Mouse (Mus musculus) left cerebral cortex, postnatal 14 days (tissue): ENCODE measurements at regions not wholly inside any gene's neighbourhood (a gene's known extent, or its start where the extent isn't known, plus 50 kb on each side); places are given as distances from the start of the nearest gene placed in this dataset.

Source experiments
- DNase-seq, 2 experiments: peaks; one replicate each; pipeline ENCODE4 v3.0.0; 2021 to 2022; ENCODE audit warnings: low spot score in 2 of 2, mixed read lengths in 1 of 2
- intact Hi-C: fragments of 180-260 bp; cut with DNase I; formaldehyde crosslinking; loops from one replicate; pipeline ENCODE4 v1.15.1; 2025

DNA sequence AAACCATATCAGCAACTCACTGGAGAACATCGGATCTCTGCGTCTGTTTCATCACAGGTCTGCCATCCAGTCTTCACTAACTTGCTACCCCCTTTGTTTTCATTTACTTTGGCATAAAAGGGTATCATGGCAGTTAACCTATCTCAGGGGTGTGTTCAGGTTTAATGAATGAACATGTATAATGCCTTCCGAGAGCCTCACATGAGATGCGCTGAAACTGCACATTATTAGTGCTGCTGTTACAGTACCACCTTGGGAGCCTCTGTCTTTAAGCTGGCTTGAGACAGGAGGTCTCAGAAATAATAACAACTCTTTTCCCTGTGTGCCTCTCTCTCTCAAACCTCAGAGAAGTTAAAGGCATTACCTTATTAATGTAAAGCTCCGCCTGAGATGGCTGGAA, 438.2 kb upstream of the Cited2 start:
- intact Hi-C loops, result no loop called here
- no peak for DNase-seq

DNA sequence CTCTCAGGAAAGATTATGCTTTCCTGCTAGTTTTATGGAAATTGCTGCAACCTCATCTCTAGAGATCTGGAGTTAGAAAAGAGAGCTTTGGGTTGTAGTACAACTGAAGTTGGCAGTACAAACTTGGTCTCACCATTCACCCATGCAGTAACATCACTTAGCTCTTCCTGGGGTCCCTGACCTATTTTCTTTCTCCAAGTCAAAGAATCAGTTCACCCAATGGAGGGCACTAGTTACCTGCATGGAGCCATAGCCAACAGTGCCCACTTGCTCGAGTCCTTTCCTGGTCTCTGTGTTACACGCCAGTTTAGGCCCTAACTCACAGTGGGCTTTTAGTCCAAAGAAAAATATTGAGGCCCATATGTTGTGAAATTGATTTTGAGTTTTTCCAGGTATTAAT, 435.9 kb upstream of the Cited2 start:
- intact Hi-C loops, result no loop called here
- DNase-seq, result no peak

DNA sequence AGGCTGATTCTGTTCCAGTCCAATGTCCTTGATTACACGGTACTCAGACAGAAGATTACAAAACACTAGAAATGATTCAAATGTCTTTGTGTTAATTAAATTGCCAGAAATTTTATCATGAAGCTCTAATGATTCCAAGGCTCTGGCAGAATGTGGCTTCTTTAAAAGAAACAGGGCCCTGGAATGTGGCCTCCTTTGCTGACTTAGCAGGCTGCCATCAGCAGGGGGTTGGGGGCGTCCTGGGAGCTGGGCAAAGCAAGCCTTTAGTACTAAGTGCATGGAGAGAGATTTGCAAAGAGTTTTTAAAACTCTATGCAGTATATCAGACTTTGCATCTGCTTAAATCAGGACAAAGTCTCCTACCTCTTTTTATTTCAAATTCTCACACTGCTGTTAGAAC, 434.8 kb upstream of the Cited2 start:
- DNase-seq, result no peak
- intact Hi-C loops, result no loop called here

DNA sequence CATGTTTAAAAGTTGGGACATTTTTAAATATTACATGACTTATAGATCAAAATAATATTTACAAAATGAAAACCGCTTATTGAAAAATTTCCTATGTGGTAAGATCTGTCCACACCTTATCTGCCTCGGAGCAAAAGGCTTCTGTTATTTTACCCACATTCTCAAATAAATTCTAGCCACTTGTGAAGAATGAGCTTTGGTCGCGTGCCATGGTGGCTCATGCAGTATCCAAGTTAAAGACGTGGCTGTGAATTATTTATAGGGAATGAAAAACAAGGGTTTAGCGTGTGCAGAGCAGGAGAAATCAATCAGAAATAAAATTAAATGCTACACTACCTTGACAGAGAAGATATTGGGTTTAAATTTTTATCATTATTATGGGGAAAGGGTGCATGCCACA, 430.7 kb upstream of the Cited2 start:
- intact Hi-C loops, result no loop called here
- no peak for DNase-seq

DNA sequence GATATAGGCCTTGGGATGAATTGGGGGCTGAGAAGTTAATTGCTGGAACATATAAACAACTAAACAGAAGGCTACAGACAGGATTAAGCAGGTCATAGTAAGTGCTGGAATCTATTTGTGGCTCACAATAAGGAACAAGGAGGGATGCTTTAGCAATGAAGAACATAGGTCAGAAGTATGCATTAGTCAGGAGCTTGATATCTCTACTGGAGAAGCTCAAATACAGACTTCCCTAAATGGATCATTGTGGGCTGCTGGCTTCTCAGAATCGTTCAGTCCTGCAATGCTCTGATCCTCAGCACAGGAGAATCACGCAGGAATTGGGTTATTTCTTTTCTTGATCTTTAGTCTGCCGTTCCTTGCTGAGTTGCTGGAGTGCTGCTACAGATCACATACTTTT, 428.6 kb upstream of the Cited2 start:
- no peak for DNase-seq
- intact Hi-C loops, result no loop called here

DNA sequence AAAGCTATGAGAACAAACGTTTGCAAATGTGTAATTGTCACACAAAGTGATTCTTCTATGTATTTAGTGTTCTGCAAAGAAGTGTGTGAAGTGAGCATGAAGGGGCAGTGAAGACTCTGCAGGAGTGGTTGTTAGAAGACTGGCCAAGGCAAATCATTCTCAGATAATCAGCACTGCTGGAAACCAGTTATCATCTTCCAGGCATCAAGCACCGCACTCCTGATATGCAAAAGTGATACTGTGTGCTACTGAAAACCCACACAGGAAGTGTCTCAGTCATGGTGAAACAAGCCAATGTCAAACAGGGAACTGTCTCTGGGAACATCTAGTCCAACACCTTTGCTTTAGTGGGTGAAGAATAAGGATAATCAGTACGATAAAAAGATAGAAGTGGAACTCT, 427.9 kb upstream of the Cited2 start:
- intact Hi-C loops, result no loop called here
- no peak for DNase-seq

DNA sequence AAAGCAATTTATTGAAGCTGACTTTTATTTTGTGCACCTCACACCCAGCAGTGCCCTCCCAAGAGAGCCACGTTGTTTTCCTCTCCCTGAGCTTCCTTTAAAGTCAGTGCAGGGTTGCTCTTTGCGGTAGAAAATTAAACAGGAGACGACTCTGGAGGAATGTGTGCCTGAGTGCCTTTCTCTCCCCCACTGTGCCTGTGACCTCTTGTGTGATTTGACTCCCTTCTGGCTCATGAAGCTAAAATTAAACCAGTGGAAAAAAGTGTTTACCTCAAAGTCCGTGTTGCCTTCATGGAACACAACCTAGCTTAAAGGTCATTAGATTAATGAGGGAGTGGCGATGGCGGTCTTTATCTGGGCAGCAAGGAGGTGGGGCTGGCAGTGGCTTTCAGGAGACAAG, 423.4 kb upstream of the Cited2 start:
- intact Hi-C loops, result no loop called here
- no peak for DNase-seq

DNA sequence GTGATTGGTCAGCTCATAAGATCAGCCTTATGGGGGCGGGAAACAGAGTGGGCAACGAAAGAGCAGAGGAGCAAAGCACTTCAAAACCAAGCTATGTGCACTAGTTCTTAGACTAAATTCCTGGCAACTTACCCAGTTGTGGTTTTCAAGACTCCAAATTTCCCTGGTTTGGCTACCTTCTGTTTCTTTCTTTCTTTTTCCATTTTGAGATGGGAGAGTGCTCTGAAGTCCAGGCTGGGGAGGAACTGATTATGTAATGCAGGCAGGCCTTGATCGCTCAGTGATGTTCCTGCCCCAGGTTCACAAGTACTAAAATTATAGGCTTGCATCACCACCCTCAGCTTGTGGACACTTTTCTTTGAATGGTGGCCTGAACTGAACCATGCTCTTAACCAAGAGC, 396.3 kb upstream of the Cited2 start:
- intact Hi-C loops, result no loop called here
- no peak for DNase-seq

DNA sequence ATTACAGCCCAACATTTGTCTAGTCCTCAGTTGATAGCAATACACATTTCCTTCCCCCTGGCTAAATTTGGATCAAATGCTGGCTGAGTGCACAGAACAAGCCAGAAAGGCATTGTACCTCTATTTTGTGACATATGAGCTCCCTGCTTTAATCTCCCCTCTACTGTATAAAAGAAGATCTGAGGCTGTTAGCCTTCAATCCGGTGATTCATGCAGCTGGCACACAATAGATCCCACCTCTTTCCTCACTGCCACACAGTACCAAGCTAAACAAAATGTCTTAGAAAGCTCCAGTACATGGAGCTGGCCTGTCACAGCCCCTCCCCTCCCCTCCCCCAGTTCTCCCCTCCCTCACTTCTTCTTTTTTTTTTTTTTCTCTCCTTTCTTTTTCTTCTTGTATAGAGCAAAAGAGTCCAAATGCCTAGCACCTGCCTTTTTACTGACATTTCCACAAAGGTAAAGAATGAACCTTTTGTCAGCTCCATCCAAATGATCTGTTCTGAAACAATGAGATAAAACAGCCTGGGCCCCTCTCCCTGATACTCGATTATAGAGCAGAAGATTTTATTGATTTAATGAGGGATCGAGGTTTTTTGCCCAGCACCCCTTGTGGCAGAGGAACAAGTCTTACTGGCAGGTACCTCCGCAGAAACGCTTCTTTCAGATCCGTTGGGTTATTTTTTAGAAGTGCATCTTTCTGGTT, 392.0 kb upstream of the Cited2 start:
- intact Hi-C loops, result no loop called here
- peak in 1 of 2 experiments; percentile 18 for DNase-seq

DNA sequence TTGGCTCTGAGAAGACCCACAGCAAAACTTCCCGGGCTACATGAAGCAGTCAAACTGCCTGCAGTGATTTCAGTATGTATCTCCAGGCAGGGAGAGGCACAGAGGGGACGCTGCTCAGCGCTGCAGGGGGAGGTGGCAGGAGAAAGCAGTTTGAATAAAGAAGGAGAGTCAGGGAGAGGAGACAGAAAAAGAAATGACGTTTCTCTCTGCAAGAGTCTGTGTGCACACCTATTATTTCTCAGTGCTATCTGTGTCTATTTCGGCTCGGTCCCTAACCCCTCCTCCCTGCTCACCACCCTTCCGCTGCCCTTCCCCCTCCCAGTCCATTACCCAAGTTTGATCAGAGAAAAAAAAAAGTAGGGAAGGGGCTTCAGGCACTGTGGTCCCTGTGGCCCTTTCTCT, 391.4 kb upstream of the Cited2 start:
- DNase-seq, result peak; percentile 38
- intact Hi-C loops, result no loop called here

DNA sequence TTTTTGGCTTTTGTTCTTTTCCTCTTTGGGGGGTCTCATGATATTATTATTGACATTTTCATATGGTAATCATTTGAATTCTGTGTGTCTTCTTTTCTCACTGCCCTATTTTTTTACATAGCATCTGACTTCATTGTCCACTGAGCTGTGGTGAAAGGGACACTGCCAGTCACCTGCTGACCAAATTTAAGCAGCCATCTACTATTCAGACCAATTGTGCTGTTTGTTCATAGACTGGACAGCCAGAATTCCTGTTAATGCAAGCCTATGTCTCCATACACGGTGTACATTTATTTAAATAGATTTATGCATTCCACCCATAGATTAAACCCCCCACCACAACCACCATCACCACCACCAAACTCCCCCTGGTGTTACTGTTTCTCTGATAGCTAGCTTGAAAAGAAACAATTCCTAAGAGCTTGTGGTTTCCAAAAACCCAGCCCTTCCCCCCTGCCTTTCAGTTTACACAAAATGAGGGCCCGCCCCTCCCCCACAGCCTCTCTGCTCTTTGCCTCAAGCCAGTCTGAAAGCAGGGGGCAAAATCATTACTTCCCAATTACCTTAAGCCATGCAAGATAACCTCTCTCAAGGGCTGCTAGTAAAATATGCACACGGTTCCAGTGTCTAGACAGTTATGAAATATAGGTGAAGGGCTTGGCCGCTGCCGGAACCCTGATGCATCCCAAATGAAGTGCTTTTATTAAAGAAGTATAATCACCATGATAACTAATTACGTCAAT, 390.8 kb upstream of the Cited2 start:
- DNase-seq, result no peak
- intact Hi-C loops, result no loop called here

DNA sequence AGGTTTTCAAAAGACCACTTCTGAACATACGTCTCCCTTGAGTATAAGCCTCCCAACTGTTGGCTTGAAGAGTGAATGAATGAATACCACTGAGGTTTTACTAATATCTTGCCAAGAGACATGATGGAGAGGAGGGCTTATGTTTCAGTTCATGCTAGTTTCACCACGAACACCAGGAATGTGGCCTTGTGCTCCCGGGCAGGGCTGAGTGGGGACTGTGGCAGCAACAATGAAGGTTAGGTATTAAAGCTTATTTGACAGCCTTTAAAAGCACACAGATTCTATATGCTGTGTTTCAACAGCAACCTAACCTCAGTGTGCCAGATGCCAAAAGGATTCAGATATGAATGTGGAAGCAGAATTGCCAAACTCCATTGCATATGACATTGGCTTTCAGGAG, 390.0 kb upstream of the Cited2 start:
- no peak for DNase-seq
- intact Hi-C loops, result no loop called here

DNA sequence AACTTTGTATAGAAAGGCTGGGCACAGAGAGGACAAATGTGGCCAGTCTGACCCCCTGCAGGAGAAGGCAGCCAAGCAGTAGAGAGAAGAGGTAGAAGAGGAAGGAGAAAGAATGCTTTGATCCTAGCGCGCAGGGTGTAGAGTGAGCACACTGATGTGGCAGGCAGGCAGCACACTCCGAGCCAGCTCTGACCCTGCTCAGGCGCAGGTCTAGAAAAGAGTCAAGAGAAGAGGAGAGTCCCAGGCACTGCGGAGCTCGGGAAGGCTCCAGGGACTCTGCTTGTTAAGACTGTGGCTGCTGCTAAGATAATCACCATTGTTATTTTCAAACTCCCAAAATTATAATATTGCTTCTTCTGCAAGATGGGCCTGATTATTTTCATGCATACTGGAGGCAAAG, 389.3 kb upstream of the Cited2 start:
- intact Hi-C loops, result no loop called here
- no peak for DNase-seq

DNA sequence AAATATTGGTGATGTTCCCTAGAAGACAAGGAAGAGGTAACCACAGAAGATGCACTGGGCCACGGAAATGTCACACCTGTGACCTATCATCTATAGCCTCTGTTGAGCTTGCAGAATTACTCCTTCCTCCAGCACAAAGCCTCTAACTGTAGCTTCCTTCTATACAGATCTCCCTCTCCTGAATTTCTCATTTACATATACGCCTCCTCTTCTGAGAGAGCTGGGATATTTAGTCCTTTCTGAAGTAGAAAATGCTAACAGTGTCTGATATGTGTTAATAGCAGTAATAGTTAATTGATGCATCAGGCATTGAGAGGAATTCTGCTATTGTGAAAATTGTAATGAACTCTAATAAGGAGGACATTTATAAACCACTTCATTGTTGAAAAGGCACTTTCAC, 385.8 kb upstream of the Cited2 start:
- DNase-seq, result no peak
- intact Hi-C loops, result no loop called here

DNA sequence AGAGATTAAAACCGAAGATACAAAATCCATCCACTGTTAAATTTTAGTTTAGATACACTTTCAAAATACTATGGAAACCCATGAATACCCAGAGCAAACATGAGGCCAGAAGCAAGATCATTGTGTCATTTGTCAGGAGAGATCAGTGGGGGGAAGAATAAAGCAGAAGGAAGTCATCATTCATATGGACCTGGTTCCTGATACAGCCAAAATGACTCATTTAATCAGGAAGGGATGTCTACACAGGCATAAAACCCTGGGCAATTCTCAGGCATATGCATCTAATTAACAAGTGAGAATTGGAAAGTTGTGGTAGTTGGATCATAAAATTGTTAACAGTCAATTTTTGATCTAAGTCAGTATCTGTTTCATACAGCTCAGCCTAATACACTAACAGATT, 379.2 kb upstream of the Cited2 start:
- intact Hi-C loops, result no loop called here

DNA sequence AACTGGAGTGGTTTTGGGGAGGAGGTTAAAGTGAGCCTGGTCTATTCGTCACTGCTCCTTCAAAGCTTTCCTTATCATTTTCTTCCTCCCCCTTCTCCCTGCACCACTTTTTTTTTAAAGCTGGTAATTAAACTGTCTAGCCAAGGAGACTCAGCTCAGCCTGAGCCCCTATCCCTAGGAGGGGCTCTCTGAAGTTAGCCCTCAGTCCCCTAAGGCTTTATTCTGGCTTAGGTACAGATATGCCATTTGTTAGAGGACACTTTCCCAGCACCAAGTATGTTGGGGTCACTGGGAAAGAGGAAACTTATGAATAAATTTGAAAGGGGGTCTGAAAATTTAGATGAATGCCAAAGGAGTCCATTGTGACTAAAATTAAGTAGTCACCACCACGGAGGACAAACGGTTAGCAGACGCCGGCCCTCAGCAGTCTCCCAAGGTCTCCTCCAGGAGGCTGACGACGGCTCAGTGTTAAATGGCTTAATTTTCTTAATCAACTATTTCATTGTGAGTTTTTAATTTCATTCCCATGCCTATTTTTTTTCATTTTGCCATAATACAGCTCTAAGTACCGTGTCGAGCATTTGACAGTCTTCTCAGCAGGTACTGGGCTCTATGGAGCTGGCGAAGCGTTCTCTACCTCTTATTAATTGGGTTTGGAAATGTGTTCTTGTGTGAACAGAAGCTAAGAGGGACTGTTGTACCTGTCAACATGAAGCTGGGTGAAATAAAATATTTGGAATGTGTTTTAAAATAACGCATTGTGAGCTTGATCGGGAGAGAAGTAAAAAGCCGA, 370.6 kb upstream of the Cited2 start:
- intact Hi-C loops, result no loop called here
- DNase-seq, result no peak

More for the DNA sequence above, 379.2 kb upstream of the Cited2 start:
- DNase-seq, result no peak

DNA sequence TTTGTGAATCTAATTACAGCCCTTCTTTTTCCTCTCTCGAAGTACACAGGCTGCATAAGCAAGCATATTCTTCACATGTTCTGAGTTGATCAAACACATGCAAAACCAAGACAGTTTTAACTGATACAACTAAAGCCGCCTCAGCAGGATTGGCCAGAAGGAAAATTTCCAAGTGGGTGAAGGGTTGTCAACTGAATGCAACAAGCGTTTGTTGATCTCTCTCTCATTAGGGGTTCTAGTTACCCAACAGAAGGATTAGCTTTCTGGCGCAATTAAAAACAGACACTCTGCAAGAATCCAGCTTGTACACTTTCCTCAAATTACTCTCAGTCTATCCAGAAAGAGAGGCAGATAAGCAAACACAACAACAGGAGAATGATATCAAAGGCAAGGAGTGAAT, 367.5 kb upstream of the Cited2 start:
- intact Hi-C loops, result no loop called here
- no peak for DNase-seq

DNA sequence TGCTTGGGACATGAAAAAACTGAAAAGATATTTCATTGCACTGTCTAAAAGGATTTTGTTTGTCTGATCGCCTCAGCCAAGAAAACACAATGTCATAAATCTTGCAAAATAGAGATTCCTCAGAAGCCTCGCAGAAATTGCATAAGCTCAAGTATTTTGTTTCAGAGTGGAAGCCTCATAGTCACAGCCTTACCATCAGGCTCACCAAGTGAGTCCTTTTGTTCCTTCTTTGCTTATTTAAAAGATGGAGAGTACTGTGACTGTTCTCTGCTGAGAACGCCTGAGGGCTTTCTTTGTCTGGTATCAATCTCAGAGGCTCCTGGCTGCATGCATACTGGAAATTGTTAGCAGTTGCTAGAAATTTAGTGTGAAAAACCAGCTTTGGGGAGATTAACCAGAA, 367.0 kb upstream of the Cited2 start:
- intact Hi-C loops, result no loop called here
- no peak for DNase-seq

DNA sequence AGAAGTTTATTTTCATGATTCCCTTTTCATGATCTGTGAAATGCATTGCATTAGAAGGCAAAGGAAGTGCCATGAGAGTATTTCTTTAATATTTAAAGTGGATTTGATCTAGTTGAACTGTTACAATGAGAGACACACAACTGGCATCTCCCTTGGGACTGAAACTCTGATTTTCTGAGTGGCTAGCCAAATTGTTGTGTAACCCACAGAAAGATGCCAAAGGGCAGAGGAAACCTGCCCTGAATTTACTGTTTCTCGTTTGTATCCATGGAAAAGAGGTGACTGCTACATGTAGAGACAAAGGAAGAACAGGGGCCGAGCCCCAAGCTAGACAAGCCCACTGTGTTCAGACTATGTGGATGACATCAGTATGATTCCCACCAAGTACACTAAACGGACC, 360.4 kb upstream of the Cited2 start:
- intact Hi-C loops, result no loop called here
- no peak for DNase-seq

DNA sequence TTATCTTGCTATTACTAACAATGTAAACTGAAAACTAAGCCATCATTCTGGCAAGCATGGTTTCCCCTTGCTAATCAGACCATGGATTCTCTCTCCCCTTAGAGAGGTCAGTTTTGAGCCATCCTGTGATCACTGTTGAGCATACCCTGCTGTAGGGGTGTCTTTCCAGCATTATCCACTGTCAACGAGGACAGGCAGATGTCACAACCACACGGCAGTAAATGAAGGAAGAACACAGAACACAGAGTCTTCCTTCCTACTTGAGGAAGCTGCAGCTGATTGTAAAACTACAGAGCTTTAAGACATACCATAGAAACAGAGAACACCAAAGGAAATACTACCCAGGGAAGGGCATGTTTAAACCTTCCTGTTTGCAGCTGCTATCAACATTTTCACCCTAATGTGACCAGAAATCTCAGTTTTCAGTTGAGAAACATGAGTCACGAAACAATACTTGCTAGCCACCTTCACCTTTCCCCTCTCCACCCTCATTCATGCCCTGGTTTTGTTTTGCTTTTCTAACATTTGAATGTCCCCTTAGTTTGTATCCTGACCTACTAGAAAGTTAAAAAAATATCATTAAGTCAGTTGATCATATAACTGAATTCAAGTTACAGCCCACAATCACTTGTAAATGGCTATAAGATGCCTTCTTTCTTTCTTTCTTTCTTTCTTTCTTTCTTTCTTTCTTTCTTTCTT, 356.8 kb upstream of the Cited2 start:
- intact Hi-C loops, result no loop called here

More for the DNA sequence above, 356.8 kb upstream of the Cited2 start:
- DNase-seq, result no peak
